Mouse (Mus musculus): ENCODE measurements around the gene Foxq1. TPM values are rescaled to one million over a fixed set of nuclear protein-coding genes. Genes with fewer than 3 reads are reported as not detected.

Gene Foxq1
- polyA plus RNA-seq (2014; fragmentation: Nextera tagmentation; extraction: Ambion mirVana), result 4.8 and 5.8 TPM in 2 replicates

GRCm38 (mm10) chr13:31555834-31556233 lies at the start of gene Foxq1:
Foxq1 (plus strand) TSS chr13:31556134.
- no peak for ATAC-seq (ENCODE audit: low FRiP score, low TSS enrichment)
- Histone ChIP-seq H3K9ac (ENCODE audit: low read depth, low read length) (no peak within 1 kb of the TSS), H3K36me3 (ENCODE audit: control insufficient read depth, insufficient read depth, low read length) (no peaks in the 10 kb centered on the region), H3K27me3 (ENCODE audit: control insufficient read depth, insufficient read depth, low read length) (peaks cover 74% of the 10 kb centered on the region), H3K9me3 (ENCODE audit: control insufficient read depth, low read length) (no peaks in the 10 kb centered on the region), H3K27ac (ENCODE audit: low read depth, low read length) (no peak within 1 kb of the TSS), H3K4me2 (replicated peaks; ENCODE audit: low read depth, low read length) (no peak within 1 kb of the TSS), H3K4me3 (ENCODE audit: low read length) (peak within 1 kb of the TSS; percentile 62; the same call in 1 of the 2 replicates), H3K4me1 (ENCODE audit: control insufficient read depth, insufficient read depth, low read length) (peaks cover 18% of the 10 kb centered on the region; the same call in 1 of the 2 replicates)
- WGBS, result 82% methylated on average over 4 of the region's 4 CpGs

- H3K9ac ChIP-seq (ENCODE audit: low read depth, low read length), result no peak overlapping the region
- WGBS, result 61% methylated on average over 8 of the region's 8 CpGs
These were observed 49.3 kb upstream of the Foxq1 start for GRCm38 (mm10) chr13:31506494-31507167.

GRCm38 (mm10) chr13:31515261-31515660 lies 40.7 kb upstream of the Foxq1 start:
- Histone ChIP-seq H3K27ac (ENCODE audit: low read depth, low read length) (no peak overlapping the region), H3K4me1 (ENCODE audit: control insufficient read depth, insufficient read depth, low read length) (no peaks in the 10 kb centered on the region), H3K27me3 (ENCODE audit: control insufficient read depth, insufficient read depth, low read length) (no peaks in the 10 kb centered on the region), H3K9ac (ENCODE audit: low read depth, low read length) (no peak overlapping the region), H3K36me3 (ENCODE audit: control insufficient read depth, insufficient read depth, low read length) (no peaks in the 10 kb centered on the region), H3K4me2 (replicated peaks; ENCODE audit: low read depth, low read length) (no peak overlapping the region), H3K9me3 (ENCODE audit: control insufficient read depth, low read length) (no peaks in the 10 kb centered on the region), H3K4me3 (ENCODE audit: low read length) (no peak overlapping the region)
- 88% methylated on average over 7 of the region's 7 CpGs for WGBS
- ATAC-seq (ENCODE audit: low FRiP score, low TSS enrichment), result no peak

More at GRCm38 (mm10) chr13:31506494-31507167, 49.3 kb upstream of the Foxq1 start:
- Histone ChIP-seq H3K27me3 (ENCODE audit: control insufficient read depth, insufficient read depth, low read length) (no peaks in the 10 kb centered on the region), H3K4me1 (ENCODE audit: control insufficient read depth, insufficient read depth, low read length) (no peaks in the 10 kb centered on the region), H3K9me3 (ENCODE audit: control insufficient read depth, low read length) (no peaks in the 10 kb centered on the region), H3K4me2 (replicated peaks; ENCODE audit: low read depth, low read length) (no peak overlapping the region), H3K27ac (ENCODE audit: low read depth, low read length) (no peak overlapping the region), H3K36me3 (ENCODE audit: control insufficient read depth, insufficient read depth, low read length) (no peaks in the 10 kb centered on the region), H3K4me3 (ENCODE audit: low read length) (no peak overlapping the region)
- ATAC-seq (ENCODE audit: low FRiP score, low TSS enrichment), result no peak

- Histone ChIP-seq H3K9ac (ENCODE audit: low read depth, low read length) (no peak overlapping the region), H3K9me3 (ENCODE audit: control insufficient read depth, low read length) (no peaks in the 10 kb centered on the region), H3K4me2 (replicated peaks; ENCODE audit: low read depth, low read length) (no peak overlapping the region), H3K27ac (ENCODE audit: low read depth, low read length) (no peak overlapping the region), H3K4me1 (ENCODE audit: control insufficient read depth, insufficient read depth, low read length) (no peaks in the 10 kb centered on the region), H3K36me3 (ENCODE audit: control insufficient read depth, insufficient read depth, low read length) (no peaks in the 10 kb centered on the region), H3K4me3 (ENCODE audit: low read length) (no peak overlapping the region), H3K27me3 (ENCODE audit: control insufficient read depth, insufficient read depth, low read length) (no peaks in the 10 kb centered on the region)
- 70% methylated on average over 10 of the region's 10 CpGs for WGBS
- no peak for ATAC-seq (ENCODE audit: low FRiP score, low TSS enrichment)
These were observed 37.5 kb upstream of the Foxq1 start for GRCm38 (mm10) chr13:31518411-31518886.

- Histone ChIP-seq H3K36me3 (ENCODE audit: control insufficient read depth, insufficient read depth, low read length) (no peaks in the 10 kb centered on the region), H3K4me1 (ENCODE audit: control insufficient read depth, insufficient read depth, low read length) (no peaks in the 10 kb centered on the region), H3K9me3 (ENCODE audit: control insufficient read depth, low read length) (no peaks in the 10 kb centered on the region), H3K4me2 (replicated peaks; ENCODE audit: low read depth, low read length) (no peak overlapping the region), H3K4me3 (ENCODE audit: low read length) (no peak overlapping the region), H3K27ac (ENCODE audit: low read depth, low read length) (no peak overlapping the region), H3K9ac (ENCODE audit: low read depth, low read length) (no peak overlapping the region), H3K27me3 (ENCODE audit: control insufficient read depth, insufficient read depth, low read length) (no peaks in the 10 kb centered on the region)
- no peak for ATAC-seq (ENCODE audit: low FRiP score, low TSS enrichment)
- 84% methylated on average over 9 of the region's 9 CpGs for WGBS
These were observed 37.0 kb upstream of the Foxq1 start for GRCm38 (mm10) chr13:31518971-31519370.

GRCm38 (mm10) chr13:31524976-31525375 lies 31.0 kb upstream of the Foxq1 start:
- no peaks in the 10 kb centered on the region for H3K9me3 ChIP-seq (ENCODE audit: control insufficient read depth, low read length)
- no peak for ATAC-seq (ENCODE audit: low FRiP score, low TSS enrichment)
- H3K27ac ChIP-seq (ENCODE audit: low read depth, low read length), result no peak overlapping the region
- no peaks in the 10 kb centered on the region for H3K27me3 ChIP-seq (ENCODE audit: control insufficient read depth, insufficient read depth, low read length)
- no peak overlapping the region for H3K4me2 ChIP-seq (replicated peaks; ENCODE audit: low read depth, low read length)
- no peak overlapping the region for H3K9ac ChIP-seq (ENCODE audit: low read depth, low read length)
- WGBS, result 80% methylated on average over 4 of the region's 4 CpGs
- H3K36me3 ChIP-seq (ENCODE audit: control insufficient read depth, insufficient read depth, low read length), result no peaks in the 10 kb centered on the region
- H3K4me3 ChIP-seq (ENCODE audit: low read length), result no peak overlapping the region
- H3K4me1 ChIP-seq (ENCODE audit: control insufficient read depth, insufficient read depth, low read length), result no peaks in the 10 kb centered on the region

- Histone ChIP-seq H3K36me3 (ENCODE audit: control insufficient read depth, insufficient read depth, low read length) (no peaks in the 10 kb centered on the region), H3K4me2 (replicated peaks; ENCODE audit: low read depth, low read length) (no peak overlapping the region), H3K4me1 (ENCODE audit: control insufficient read depth, insufficient read depth, low read length) (peaks cover 4% of the 10 kb centered on the region; the same call in 1 of the 2 replicates), H3K27me3 (ENCODE audit: control insufficient read depth, insufficient read depth, low read length) (no peaks in the 10 kb centered on the region), H3K9me3 (ENCODE audit: control insufficient read depth, low read length) (no peaks in the 10 kb centered on the region), H3K9ac (ENCODE audit: low read depth, low read length) (no peak overlapping the region), H3K4me3 (ENCODE audit: low read length) (no peak overlapping the region), H3K27ac (ENCODE audit: low read depth, low read length) (no peak overlapping the region)
- ATAC-seq (ENCODE audit: low FRiP score, low TSS enrichment), result no peak
- WGBS, result 67% methylated on average over 5 of the region's 5 CpGs
These were observed 24.7 kb upstream of the Foxq1 start for GRCm38 (mm10) chr13:31531186-31531585.

GRCm38 (mm10) chr13:31531651-31532061 lies 24.3 kb upstream of the Foxq1 start:
- Histone ChIP-seq H3K4me3 (ENCODE audit: low read length) (no peak overlapping the region), H3K27me3 (ENCODE audit: control insufficient read depth, insufficient read depth, low read length) (no peaks in the 10 kb centered on the region), H3K9me3 (ENCODE audit: control insufficient read depth, low read length) (no peaks in the 10 kb centered on the region), H3K4me1 (ENCODE audit: control insufficient read depth, insufficient read depth, low read length) (peaks cover 4% of the 10 kb centered on the region; the same call in 1 of the 2 replicates), H3K9ac (ENCODE audit: low read depth, low read length) (no peak overlapping the region), H3K27ac (ENCODE audit: low read depth, low read length) (no peak overlapping the region), H3K4me2 (replicated peaks; ENCODE audit: low read depth, low read length) (0 out of 2 replicates have a peak overlapping the region, but pooled peaks have one; percentile 1), H3K36me3 (ENCODE audit: control insufficient read depth, insufficient read depth, low read length) (no peaks in the 10 kb centered on the region)
- peak; percentile 92 for ATAC-seq (ENCODE audit: low FRiP score, low TSS enrichment)
- 9% methylated on average over 8 of the region's 8 CpGs for WGBS

GRCm38 (mm10) chr13:31534726-31535125 lies 21.2 kb upstream of the Foxq1 start:
- no peak for ATAC-seq (ENCODE audit: low FRiP score, low TSS enrichment)

More at GRCm38 (mm10) chr13:31534726-31535125, 21.2 kb upstream of the Foxq1 start:
- H3K4me2 ChIP-seq (replicated peaks; ENCODE audit: low read depth, low read length), result no peak overlapping the region
- H3K4me3 ChIP-seq (ENCODE audit: low read length), result no peak overlapping the region
- no peaks in the 10 kb centered on the region for H3K36me3 ChIP-seq (ENCODE audit: control insufficient read depth, insufficient read depth, low read length)
- 89% methylated on average over 4 of the region's 4 CpGs for WGBS
- H3K9ac ChIP-seq (ENCODE audit: low read depth, low read length), result no peak overlapping the region
- no peaks in the 10 kb centered on the region for H3K9me3 ChIP-seq (ENCODE audit: control insufficient read depth, low read length)
- no peaks in the 10 kb centered on the region for H3K27me3 ChIP-seq (ENCODE audit: control insufficient read depth, insufficient read depth, low read length)
- no peak overlapping the region for H3K27ac ChIP-seq (ENCODE audit: low read depth, low read length)
- H3K4me1 ChIP-seq (ENCODE audit: control insufficient read depth, insufficient read depth, low read length), result peaks cover 4% of the 10 kb centered on the region; the same call in 1 of the 2 replicates
